Mouse (Mus musculus) stomach, embryonic 16.5 days (tissue): ENCODE data around the gene Sgf29. TPM values are rescaled to one million over a fixed set of nuclear protein-coding genes. Genes with fewer than 3 reads are reported as not detected.
A peak's percentile ranks its signal among the peaks of the same experiment; 100 is the strongest.

ENCODE experiments used
- ATAC-seq: fragments of 200-750 bp; cut with Nextera tagmentation; 2 replicates; pipeline ENCODE4 v1.8.0; 2017; ENCODE audit warnings: moderate number of reproducible peaks, moderate TSS enrichment; ENCODE audit not compliant: insufficient read depth, low FRiP score
- H3K27ac ChIP-seq: fragments of 300-500 bp; sonication (generic); 2 replicates; pipeline ENCODE4 v1.5.1; 2014; ENCODE audit warnings: low read length
- H3K27me3 ChIP-seq: fragments of 300-500 bp; sonication (generic); 2 replicates; pipeline ENCODE4 v1.6.1; 2014; ENCODE audit warnings: low read length, control low read depth, mixed read lengths; ENCODE audit not compliant: control insufficient read depth, insufficient read depth
- H3K36me3 ChIP-seq: fragments of 300-500 bp; sonication (generic); 2 replicates; pipeline ENCODE4 v1.6.1; 2014; ENCODE audit warnings: low read length; ENCODE audit not compliant: control insufficient read depth, insufficient read depth
- H3K4me1 ChIP-seq: fragments of 300-500 bp; sonication (generic); 2 replicates; pipeline ENCODE4 v1.6.1; 2014; ENCODE audit warnings: low read length, control low read depth, mixed read lengths; ENCODE audit not compliant: control insufficient read depth, insufficient read depth
- H3K4me2 ChIP-seq: fragments of 300-500 bp; sonication (generic); 2 replicates; pipeline ENCODE4 v1.6.1; 2014; ENCODE audit warnings: low read depth, low read length, mixed read lengths
- H3K4me3 ChIP-seq: fragments of 300-500 bp; sonication (generic); replicated peaks from 2 replicates; pipeline ENCODE4 v1.5.1; 2014; ENCODE audit warnings: mild to moderate bottlenecking, low read length
- H3K9ac ChIP-seq: fragments of 300-500 bp; sonication (generic); 2 replicates; pipeline ENCODE4 v1.6.1; 2014; ENCODE audit warnings: low read length
- H3K9me3 ChIP-seq: fragments of 300-500 bp; sonication (generic); replicated peaks from 2 replicates; pipeline ENCODE4 v1.6.1; 2016; ENCODE audit warnings: low read length, control low read depth; ENCODE audit not compliant: control insufficient read depth
- WGBS: fragments of 180-500 bp; shearing (Covaris S2); extraction: QIAGEN DNeasy Blood & Tissue Kit; methylation state at CpG from one replicate; pipeline ENCODE4 v1.1.7; 2014; 5-methylcytosine and 5-hydroxymethylcytosine counted together
- polyA plus RNA-seq: library from polyadenylated mRNA; unstranded; fragments of >200 nt; fragmentation: Nextera tagmentation; extraction: Ambion mirVana; gene quantifications from 2 replicates; pipeline ENCODE4 v1.2.1, GENCODE M21; 2015

The Sgf29 gene
- polyA plus RNA-seq, 1 experiment from 2014 or later, result 40.4 TPM

- no peaks in the 10 kb centered on the region for H3K36me3 ChIP-seq
- H3K27me3 ChIP-seq, result no peaks in the 10 kb centered on the region
- H3K4me2 ChIP-seq, result no peak overlapping the region
- no peak overlapping the region for H3K4me3 ChIP-seq
- no peak for ATAC-seq
- 31% methylated on average over 2 of the region's 2 CpGs for WGBS
- H3K9me3 ChIP-seq, result no peaks in the 10 kb centered on the region
- no peak overlapping the region for H3K27ac ChIP-seq
- H3K9ac ChIP-seq, result no peak overlapping the region
- peaks cover 9% of the 10 kb centered on the region; the same call in 1 of the 2 replicates for H3K4me1 ChIP-seq
Measured at GRCm38 (mm10) chr7:126650852-126651251, 1.7 kb downstream of the Sgf29 start.

DNA sequence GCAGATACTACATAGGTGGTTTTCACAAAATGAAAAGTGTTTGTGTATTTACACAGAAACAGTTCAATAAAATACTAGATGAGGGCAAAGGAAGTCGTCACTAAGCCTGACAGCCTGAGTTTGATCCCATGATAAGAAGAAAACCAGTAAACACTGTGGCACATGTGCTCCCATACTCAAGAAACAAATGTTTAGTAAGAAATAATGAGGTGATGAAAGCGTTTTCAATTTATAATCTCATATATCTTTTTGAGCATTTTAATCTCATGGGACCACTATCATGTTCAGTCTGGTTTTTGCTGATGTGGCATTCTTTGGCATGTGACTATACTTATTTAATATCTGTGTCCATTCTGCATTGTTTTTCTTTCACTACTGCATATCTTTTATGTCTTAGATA, 4.9 kb downstream of the Sgf29 start:
- Histone ChIP-seq H3K9ac (no peak overlapping the region), H3K27ac (no peak overlapping the region), H3K9me3 (no peaks in the 10 kb centered on the region), H3K27me3 (no peaks in the 10 kb centered on the region), H3K36me3 (no peaks in the 10 kb centered on the region), H3K4me2 (no peak overlapping the region), H3K4me1 (0 out of 2 replicates have a peak, but pooled peaks cover 3% of the 10 kb centered on the region), H3K4me3 (no peak overlapping the region)
- WGBS, result 73% methylated on average over 2 of the region's 2 CpGs
- ATAC-seq, result no peak

- Histone ChIP-seq H3K27ac (no peak overlapping the region; the same call in 1 of the 2 replicates), H3K27me3 (no peaks in the 10 kb centered on the region), H3K9me3 (no peaks in the 10 kb centered on the region), H3K4me1 (no peaks in the 10 kb centered on the region), H3K4me2 (no peak overlapping the region), H3K4me3 (no peak overlapping the region), H3K9ac (no peak overlapping the region), H3K36me3 (no peaks in the 10 kb centered on the region)
- no peak for ATAC-seq
- 88% methylated on average over 3 of the region's 3 CpGs for WGBS
Measured at GRCm38 (mm10) chr7:126655695-126656094, 6.6 kb downstream of the Sgf29 start.

DNA sequence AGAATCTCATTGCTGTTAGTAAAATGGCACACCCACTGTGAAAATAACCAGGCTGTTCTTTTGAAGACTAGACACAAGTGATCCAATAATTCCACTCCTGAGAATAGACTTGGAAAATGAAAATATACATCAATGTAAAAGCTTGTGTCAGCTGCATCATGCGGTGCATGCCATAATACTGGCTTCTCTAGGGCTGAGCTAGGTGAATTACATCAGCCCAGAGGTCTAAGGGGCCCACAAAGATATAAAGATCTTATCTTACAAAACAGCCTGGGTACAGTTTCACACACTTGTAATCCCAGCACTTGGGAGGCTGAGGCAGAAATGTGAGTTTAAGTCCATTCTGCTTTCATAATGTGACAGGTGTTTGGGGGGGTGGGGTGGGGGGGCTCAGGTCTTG, 8.4 kb downstream of the Sgf29 start:
- no peaks in the 10 kb centered on the region for H3K4me1 ChIP-seq
- no peak overlapping the region for H3K4me3 ChIP-seq
- H3K36me3 ChIP-seq, result no peaks in the 10 kb centered on the region
- no peaks in the 10 kb centered on the region for H3K27me3 ChIP-seq
- no peaks in the 10 kb centered on the region for H3K9me3 ChIP-seq
- H3K27ac ChIP-seq, result no peak overlapping the region
- WGBS, result 87% methylated on average over 1 of the region's 1 CpGs
- no peak overlapping the region for H3K9ac ChIP-seq
- ATAC-seq, result no peak
- H3K4me2 ChIP-seq, result no peak overlapping the region

GRCm38 (mm10) chr7:126659771-126660170, 10.7 kb downstream of the Sgf29 start:
- Histone ChIP-seq H3K4me3 (no peak overlapping the region), H3K36me3 (no peaks in the 10 kb centered on the region), H3K9me3 (no peaks in the 10 kb centered on the region), H3K27me3 (no peaks in the 10 kb centered on the region), H3K4me2 (no peak overlapping the region), H3K27ac (no peak overlapping the region), H3K4me1 (no peaks in the 10 kb centered on the region), H3K9ac (no peak overlapping the region)
- 88% methylated on average over 3 of the region's 3 CpGs for WGBS
- ATAC-seq, result no peak

DNA sequence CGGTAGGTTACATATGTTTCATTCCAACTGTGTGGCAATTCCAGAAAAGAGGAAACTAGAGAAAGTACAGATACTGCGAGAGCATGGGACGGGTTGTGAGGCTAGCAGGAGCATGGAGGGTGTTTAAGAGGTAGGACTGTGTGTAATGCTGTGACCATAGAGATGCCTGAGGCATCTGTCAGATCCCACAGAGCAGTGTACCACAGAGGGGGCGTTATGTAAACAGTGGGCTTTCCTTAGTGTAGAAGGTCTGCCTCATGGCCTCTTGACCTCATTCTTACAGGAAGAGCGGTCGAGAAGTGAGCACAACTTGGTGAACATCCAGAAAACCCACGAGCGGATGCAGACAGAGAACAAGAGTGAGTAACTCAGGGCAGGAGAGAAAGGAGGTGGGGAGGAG, 14.5 kb downstream of the Sgf29 start:
- Histone ChIP-seq H3K4me1 (no peaks in the 10 kb centered on the region), H3K27me3 (no peaks in the 10 kb centered on the region), H3K4me2 (no peak overlapping the region), H3K27ac (no peak overlapping the region), H3K36me3 (no peaks in the 10 kb centered on the region), H3K9me3 (no peaks in the 10 kb centered on the region), H3K9ac (no peak overlapping the region), H3K4me3 (no peak overlapping the region)
- WGBS, result 51% methylated on average over 8 of the region's 8 CpGs
- ATAC-seq, result peak; percentile 47; the same call in 1 of the 2 replicates

- Histone ChIP-seq H3K4me1 (no peaks in the 10 kb centered on the region), H3K27ac (no peak overlapping the region), H3K9me3 (no peaks in the 10 kb centered on the region), H3K9ac (no peak overlapping the region), H3K27me3 (no peaks in the 10 kb centered on the region), H3K4me2 (no peak overlapping the region), H3K36me3 (no peaks in the 10 kb centered on the region), H3K4me3 (no peak overlapping the region)
- ATAC-seq, result no peak
- 98% methylated on average over 3 of the region's 3 CpGs for WGBS
Measured at GRCm38 (mm10) chr7:126665269-126665668, 16.2 kb downstream of the Sgf29 start.

DNA sequence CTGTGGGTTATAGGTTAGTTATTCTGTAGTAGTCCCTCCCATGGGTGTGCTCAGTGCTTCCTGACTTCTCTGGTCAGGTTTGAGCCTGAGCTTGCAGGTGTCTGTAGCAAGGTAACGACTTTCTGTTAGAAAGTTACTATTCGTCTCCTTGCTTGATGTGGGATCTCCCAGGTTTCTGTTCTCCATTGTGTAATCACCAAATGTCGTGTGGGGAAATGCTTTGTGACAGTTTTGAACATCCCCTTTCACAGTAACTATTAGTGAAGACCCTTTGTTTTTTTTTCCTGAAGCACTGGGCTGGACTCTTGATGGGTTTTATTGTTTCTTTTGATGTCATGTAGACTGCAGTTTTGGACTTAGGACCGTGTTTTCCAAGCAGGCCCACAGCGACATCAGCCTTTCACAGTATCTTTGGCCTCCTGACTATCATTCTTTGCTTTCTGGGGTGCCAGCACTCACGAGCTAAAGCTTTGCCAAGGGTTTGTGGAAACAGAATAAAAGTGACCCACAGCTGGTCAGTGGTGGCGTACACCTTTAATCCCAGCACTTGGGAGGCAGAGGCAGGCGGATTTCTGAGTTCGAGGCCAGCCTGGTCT, 18.5 kb downstream of the Sgf29 start:
- Histone ChIP-seq H3K4me3 (no peak overlapping the region), H3K4me1 (no peaks in the 10 kb centered on the region), H3K36me3 (no peaks in the 10 kb centered on the region), H3K27me3 (no peaks in the 10 kb centered on the region), H3K9ac (no peak overlapping the region), H3K9me3 (no peaks in the 10 kb centered on the region), H3K4me2 (no peak overlapping the region), H3K27ac (peak overlapping the region; percentile 62)
- WGBS, result 83% methylated on average over 9 of the region's 9 CpGs
- ATAC-seq, result no peak

- Histone ChIP-seq H3K27ac (peak overlapping the region; percentile 62), H3K9ac (no peak overlapping the region), H3K4me1 (no peaks in the 10 kb centered on the region), H3K36me3 (no peaks in the 10 kb centered on the region), H3K4me2 (no peak overlapping the region), H3K9me3 (no peaks in the 10 kb centered on the region), H3K4me3 (no peak overlapping the region), H3K27me3 (no peaks in the 10 kb centered on the region)
- ATAC-seq, result no peak
- WGBS, result 65% methylated on average over 5 of the region's 5 CpGs
Measured at GRCm38 (mm10) chr7:126668452-126668851, 19.3 kb downstream of the Sgf29 start.
